Mouse (Mus musculus) embryonic facial prominence, embryonic 11.5 days (tissue): ENCODE data around the gene Sytl2. TPM values are rescaled to one million over a fixed set of nuclear protein-coding genes. Genes with fewer than 3 reads are reported as not detected.

Experiments used
- ATAC-seq: fragments of 200-750 bp; cut with Nextera tagmentation; replicated peaks from 2 replicates; pipeline ENCODE4 v1.8.0; 2017; ENCODE audit warnings: low read depth; ENCODE audit not compliant: insufficient number of reproducible peaks, low FRiP score, low TSS enrichment
- DNase-seq: peaks from one replicate; pipeline ENCODE4 v3.0.0-alpha.2; 2015; ENCODE audit warnings: low spot score
- H3K27ac ChIP-seq: fragments of 300-500 bp; sonication (generic); replicated peaks from 2 replicates; pipeline ENCODE4 v1.5.1; 2014; ENCODE audit warnings: mild to moderate bottlenecking, low read depth, low read length, control low read depth
- H3K27me3 ChIP-seq: fragments of 300-500 bp; sonication (generic); 2 replicates; pipeline ENCODE4 v1.6.1; 2014; ENCODE audit warnings: mild to moderate bottlenecking, low read length, moderate library complexity, mixed read lengths; ENCODE audit not compliant: control insufficient read depth, insufficient read depth
- H3K36me3 ChIP-seq: fragments of 300-500 bp; sonication (generic); replicated peaks from 2 replicates; pipeline ENCODE4 v1.6.1; 2014; ENCODE audit warnings: low read depth, mild to moderate bottlenecking, low read length, moderate library complexity, mixed read lengths; ENCODE audit not compliant: control insufficient read depth, insufficient read depth
- H3K4me1 ChIP-seq: fragments of 300-500 bp; sonication (generic); 2 replicates; pipeline ENCODE4 v1.6.1; 2014; ENCODE audit warnings: low read length, mixed read lengths; ENCODE audit not compliant: control insufficient read depth, insufficient read depth
- H3K4me2 ChIP-seq: fragments of 300-500 bp; sonication (generic); 2 replicates; pipeline ENCODE4 v1.6.1; 2014; ENCODE audit warnings: low read depth, mild to moderate bottlenecking, control low read depth, low read length, moderate library complexity
- H3K4me3 ChIP-seq: fragments of 300-500 bp; sonication (generic); 2 replicates; pipeline ENCODE4 v1.5.1; 2014; ENCODE audit warnings: low read depth, low read length, control low read depth
- H3K9ac ChIP-seq: fragments of 300-500 bp; sonication (generic); replicated peaks from 2 replicates; pipeline ENCODE4 v1.6.1; 2014; ENCODE audit warnings: mild to moderate bottlenecking, control low read depth, low read length
- H3K9me3 ChIP-seq: fragments of 300-500 bp; sonication (generic); replicated peaks from 2 replicates; pipeline ENCODE4 v1.6.1; 2016; ENCODE audit warnings: mild to moderate bottlenecking, low read length, inconsistent platforms, mixed read lengths; ENCODE audit not compliant: control insufficient read depth
- WGBS: fragments of 180-500 bp; shearing (Covaris S2); extraction: QIAGEN DNeasy Blood & Tissue Kit; methylation state at CpG from one replicate; pipeline ENCODE4 v1.1.7; 2014; 5-methylcytosine and 5-hydroxymethylcytosine counted together
- polyA plus RNA-seq: library from polyadenylated mRNA; unstranded; fragments of >200 nt; fragmentation: Nextera tagmentation; extraction: Ambion mirVana; gene quantifications from 2 replicates; pipeline ENCODE4 v1.2.1, GENCODE M21; 2014

The Sytl2 gene
- polyA plus RNA-seq = 4.8 and 5.2 TPM in 2 replicates

DNA sequence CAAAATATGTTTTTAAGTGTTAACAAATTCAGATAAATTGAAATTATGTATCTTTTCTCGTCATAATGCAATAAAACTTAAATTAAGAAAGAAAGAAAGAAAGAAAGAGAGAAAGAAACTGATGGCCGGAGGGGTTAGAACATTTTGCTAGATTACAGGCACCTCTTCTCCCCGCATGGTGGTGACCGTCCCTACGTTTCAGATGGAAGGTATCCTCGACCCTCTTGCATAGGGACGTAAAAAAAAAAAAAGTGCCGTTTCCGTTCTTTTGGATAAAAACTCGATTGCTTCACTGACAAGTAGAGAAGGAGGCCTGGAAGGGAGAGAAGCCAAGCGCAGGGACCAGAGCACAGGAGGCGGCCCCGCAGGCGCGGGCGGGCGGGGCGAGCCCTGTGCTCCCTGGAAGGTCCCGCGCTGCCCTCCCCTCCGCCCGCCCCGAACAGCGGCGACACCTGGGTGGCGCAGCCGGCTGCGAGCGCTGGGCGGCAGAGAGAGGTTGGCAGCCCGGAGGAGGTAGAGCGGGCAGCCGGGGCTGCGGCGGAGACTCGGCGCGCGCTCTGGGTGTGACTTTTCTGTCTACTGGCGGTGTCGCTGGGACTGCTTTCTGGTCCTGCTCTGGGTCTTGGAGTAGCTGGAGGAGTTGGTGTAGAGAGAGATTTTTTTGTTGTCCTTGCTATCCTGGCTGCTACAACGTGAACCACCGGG is at the start of gene Sytl2:
Sytl2 (plus strand) TSS at position 311 of the 705 bp plus-strand sequence.
- no peaks in the 10 kb centered on the region for H3K36me3 ChIP-seq
- H3K4me2 ChIP-seq = peak within 1 kb of the TSS; percentile 94
- no peaks in the 10 kb centered on the region for H3K27me3 ChIP-seq
- H3K27ac ChIP-seq = no peak within 1 kb of the TSS
- H3K9ac ChIP-seq = peak within 1 kb of the TSS; percentile 62
- 2% methylated on average over 40 of the region's 43 CpGs for WGBS
- ATAC-seq (peak; percentile 78), DNase-seq (peak; percentile 61)
- no peaks in the 10 kb centered on the region for H3K9me3 ChIP-seq
- H3K4me1 ChIP-seq = no peaks in the 10 kb centered on the region
- H3K4me3 ChIP-seq = peak within 1 kb of the TSS; percentile 51

DNA sequence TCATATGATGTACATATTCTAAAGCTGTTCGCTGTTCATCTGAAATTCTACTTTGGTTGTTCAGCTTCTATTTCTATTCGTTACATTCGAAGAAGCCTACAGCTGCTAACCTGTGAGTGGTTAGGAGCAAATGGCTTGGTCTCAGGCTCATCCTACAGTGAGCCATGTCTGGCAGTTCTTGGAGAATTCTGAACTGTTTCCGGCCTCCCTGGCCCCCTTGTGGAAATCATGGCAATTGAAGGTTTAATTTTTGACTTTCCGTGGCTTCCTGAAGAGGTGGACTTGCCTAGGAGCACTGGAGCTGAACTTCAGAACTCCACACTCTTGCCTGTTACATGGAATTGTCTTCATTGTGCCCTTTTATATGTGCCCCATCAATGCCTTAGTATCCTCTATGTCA is 49.1 kb upstream of the Sytl2 start:
- ATAC-seq (no peak), DNase-seq (no peak)
- H3K4me2 ChIP-seq = no peak overlapping the region
- no peaks in the 10 kb centered on the region for H3K27me3 ChIP-seq
- H3K9me3 ChIP-seq = no peaks in the 10 kb centered on the region
- no peak overlapping the region for H3K4me3 ChIP-seq
- H3K4me1 ChIP-seq = no peaks in the 10 kb centered on the region
- H3K27ac ChIP-seq = no peak overlapping the region
- WGBS = 72% methylated on average over 5 of the region's 5 CpGs
- H3K9ac ChIP-seq = no peak overlapping the region
- no peaks in the 10 kb centered on the region for H3K36me3 ChIP-seq

DNA sequence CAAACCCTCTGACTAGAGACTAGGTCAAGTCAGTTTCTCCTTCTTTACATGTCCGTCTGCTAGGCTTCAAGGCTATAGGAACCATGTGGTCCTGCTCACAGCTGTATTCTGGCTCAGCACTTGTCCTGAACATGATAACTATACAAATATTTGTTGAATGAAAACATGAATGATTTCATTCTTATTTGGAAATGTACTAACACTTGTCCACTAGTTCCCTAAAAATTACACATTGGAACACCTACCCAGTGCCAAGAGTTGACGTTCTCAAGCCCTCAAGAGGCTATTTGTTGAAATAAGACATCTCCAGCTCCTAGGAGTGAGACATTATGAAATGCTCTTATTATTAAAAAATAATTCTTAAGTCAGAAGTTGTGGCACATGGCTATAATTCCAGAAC is 43.4 kb upstream of the Sytl2 start:
- no peak overlapping the region for H3K27ac ChIP-seq
- whole genome bisulfite sequencing = 89% methylated on average over 2 of the region's 2 CpGs
- H3K9me3 ChIP-seq = no peaks in the 10 kb centered on the region
- H3K4me2 ChIP-seq = no peak overlapping the region
- ATAC-seq (no peak), DNase-seq (no peak)
- no peaks in the 10 kb centered on the region for H3K36me3 ChIP-seq
- no peaks in the 10 kb centered on the region for H3K4me1 ChIP-seq
- H3K27me3 ChIP-seq = no peaks in the 10 kb centered on the region
- no peak overlapping the region for H3K4me3 ChIP-seq
- H3K9ac ChIP-seq = no peak overlapping the region

DNA sequence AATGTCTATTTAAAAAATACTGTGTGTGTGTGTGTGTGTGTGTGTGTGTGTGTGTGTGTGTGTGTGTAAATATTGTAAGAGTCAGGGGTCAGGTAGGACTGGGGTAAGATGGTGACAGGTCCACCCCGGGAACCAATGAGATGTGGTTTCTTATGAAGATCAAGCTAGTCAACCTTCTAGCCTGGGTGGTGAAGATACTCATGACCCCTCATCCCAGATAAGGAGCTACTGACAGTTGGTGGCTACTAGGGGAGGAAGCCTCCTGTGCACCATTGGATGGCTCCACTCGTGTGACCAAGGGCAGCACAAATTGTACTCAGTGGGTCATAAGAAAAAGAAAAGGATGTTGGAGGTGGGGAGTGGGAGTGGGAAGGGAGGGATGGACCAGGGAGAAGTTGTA is 42.2 kb upstream of the Sytl2 start:
- Histone ChIP-seq H3K4me3 (no peak overlapping the region), H3K27ac (no peak overlapping the region), H3K4me2 (no peak overlapping the region), H3K9ac (no peak overlapping the region), H3K27me3 (no peaks in the 10 kb centered on the region), H3K4me1 (no peaks in the 10 kb centered on the region), H3K36me3 (no peaks in the 10 kb centered on the region), H3K9me3 (no peaks in the 10 kb centered on the region)
- ATAC-seq = no peak
- DNase-seq = no peak
- 84% methylated on average over 2 of the region's 2 CpGs for WGBS

DNA sequence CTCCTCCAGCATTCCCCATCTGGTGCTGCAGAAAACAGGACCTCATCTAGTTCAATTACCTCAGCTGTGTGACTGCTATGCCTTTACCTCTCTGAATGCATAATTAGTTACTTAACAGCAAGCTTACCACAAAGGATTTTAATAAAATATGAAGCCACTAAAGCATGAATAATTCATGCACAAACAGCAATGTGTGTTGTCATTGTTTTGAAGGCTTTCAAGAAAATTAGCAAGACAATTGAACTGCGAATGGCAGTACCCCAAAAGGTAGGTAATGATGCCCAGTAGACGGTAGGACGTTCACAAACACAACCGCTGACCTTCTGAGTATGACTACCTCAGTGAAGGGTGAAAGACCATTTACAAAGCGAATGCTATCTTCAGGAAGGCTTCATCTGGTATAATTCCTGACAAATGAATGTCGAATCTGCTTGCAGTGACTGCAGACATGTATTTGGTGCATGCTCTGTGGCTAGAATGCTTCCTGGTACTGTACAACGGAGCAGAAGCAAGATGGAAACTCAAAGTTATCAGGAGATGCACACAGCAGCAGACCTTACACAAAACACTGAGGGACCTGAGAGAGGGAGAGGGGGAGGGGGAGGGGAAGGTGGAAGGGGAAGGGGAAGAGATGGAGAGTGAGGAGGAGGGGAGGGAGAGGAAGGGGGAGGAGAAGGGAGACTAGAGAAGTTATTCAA is 40.0 kb upstream of the Sytl2 start:
- no peak for DNase-seq
- H3K36me3 ChIP-seq = no peaks in the 10 kb centered on the region
- H3K9ac ChIP-seq = no peak overlapping the region
- H3K27ac ChIP-seq = no peak overlapping the region
- ATAC-seq = no peak
- WGBS = 37% methylated on average over 7 of the region's 7 CpGs
- H3K4me1 ChIP-seq = no peaks in the 10 kb centered on the region
- H3K4me3 ChIP-seq = no peak overlapping the region
- no peak overlapping the region for H3K4me2 ChIP-seq
- H3K27me3 ChIP-seq = no peaks in the 10 kb centered on the region
- no peaks in the 10 kb centered on the region for H3K9me3 ChIP-seq

DNA sequence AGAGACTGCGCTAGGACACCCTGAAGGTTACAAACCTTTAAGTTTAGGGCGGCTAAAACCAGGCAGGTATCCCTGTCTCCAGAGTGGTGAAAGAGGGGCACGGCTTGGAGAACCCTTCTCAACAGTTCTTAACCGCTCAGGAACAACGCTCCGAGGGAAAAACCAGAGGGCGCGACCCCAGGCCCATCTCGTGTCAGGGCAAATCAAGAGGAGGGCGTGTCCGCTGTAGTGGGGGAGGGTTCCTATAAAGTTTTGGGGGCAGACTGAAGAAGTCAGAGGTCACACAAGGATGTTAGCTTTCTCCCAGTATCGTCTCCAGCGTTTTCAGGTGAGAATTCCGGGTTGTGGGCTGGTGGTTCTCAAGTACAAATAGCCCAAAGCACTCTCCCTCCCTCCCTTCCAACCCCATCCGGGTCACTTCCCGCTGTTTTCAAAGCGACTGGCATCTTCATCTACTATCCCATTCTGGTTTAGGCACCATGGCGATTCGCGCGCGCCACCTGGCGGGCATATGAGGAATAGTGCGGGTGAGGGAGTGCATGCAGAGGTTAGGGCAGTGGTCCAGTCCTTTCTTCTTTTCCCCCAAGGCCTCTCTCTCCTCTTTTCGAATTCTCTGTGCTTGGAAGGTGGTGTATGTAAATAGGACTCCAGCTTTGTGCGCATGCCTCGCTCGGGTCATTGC is 36.6 kb upstream of the Sytl2 start, which contains the start of gene Ccdc83:
Ccdc83 (minus strand) TSS at position 489 of the 682 bp plus-strand sequence.
- Histone ChIP-seq H3K4me2 (peak within 1 kb of the TSS; percentile 53), H3K27me3 (no peaks in the 10 kb centered on the region), H3K4me1 (no peaks in the 10 kb centered on the region), H3K9ac (peak within 1 kb of the TSS; percentile 34), H3K36me3 (no peaks in the 10 kb centered on the region), H3K27ac (no peak within 1 kb of the TSS), H3K4me3 (0 out of 2 replicates have a peak within 1 kb of the TSS, but pooled peaks have one; percentile 14), H3K9me3 (no peaks in the 10 kb centered on the region)
- 6% methylated on average over 28 of the region's 28 CpGs for WGBS
- DNase-seq (peak; percentile 88), ATAC-seq (peak; percentile 84)

DNA sequence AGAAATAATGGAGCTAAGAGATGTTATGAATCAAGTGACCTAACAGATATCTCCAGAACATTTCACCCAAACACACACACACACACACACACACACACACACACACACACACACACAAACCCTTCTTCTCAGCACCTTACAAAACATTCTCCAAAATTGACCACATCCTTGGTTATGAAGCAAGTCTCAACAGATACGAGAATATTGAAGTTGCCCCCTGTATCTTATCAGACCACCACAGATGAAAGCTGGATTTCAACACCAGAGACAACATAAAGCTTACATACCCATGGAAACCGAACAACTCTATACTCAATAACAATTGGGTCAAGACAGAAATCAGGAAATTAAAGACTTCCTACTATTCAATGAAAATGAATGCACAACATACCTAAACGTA is 31.9 kb upstream of the Sytl2 start:
- Histone ChIP-seq H3K36me3 (no peaks in the 10 kb centered on the region), H3K4me3 (no peak overlapping the region), H3K4me1 (no peaks in the 10 kb centered on the region), H3K27ac (no peak overlapping the region), H3K4me2 (no peak overlapping the region), H3K27me3 (no peaks in the 10 kb centered on the region), H3K9me3 (no peaks in the 10 kb centered on the region), H3K9ac (no peak overlapping the region)
- ATAC-seq (no peak), DNase-seq (no peak)
- 82% methylated on average over 3 of the region's 3 CpGs for WGBS
